Mouse (Mus musculus) large intestine, adult 2 months (tissue): Measurements from ENCODE around the gene Gm45021. TPM values are rescaled to one million over a fixed set of nuclear protein-coding genes. Genes with fewer than 3 reads are reported as not detected.
A peak's percentile ranks its signal among the peaks of the same experiment; 100 is the strongest.

Experiments
- DNase-seq: peaks from one replicate; pipeline ENCODE4 v3.0.0-alpha.2; 2012; ENCODE audit warnings: low read depth, low spot score
- WGBS: fragments of 180-500 bp; shearing (Covaris S2); methylation state at CpG from one replicate; pipeline ENCODE4 v1.1.7; 2018; 5-methylcytosine and 5-hydroxymethylcytosine counted together
- polyA plus RNA-seq: library from polyadenylated mRNA; depleted of rRNA; stranded (reverse); fragments of >200 nt; gene quantifications from 2 replicates; pipeline ENCODE4 v1.2.3, GENCODE M21; 2012; rRNA removed

Gene Gm45021
- polyA plus RNA-seq, 1 experiment = not detected

DNA sequence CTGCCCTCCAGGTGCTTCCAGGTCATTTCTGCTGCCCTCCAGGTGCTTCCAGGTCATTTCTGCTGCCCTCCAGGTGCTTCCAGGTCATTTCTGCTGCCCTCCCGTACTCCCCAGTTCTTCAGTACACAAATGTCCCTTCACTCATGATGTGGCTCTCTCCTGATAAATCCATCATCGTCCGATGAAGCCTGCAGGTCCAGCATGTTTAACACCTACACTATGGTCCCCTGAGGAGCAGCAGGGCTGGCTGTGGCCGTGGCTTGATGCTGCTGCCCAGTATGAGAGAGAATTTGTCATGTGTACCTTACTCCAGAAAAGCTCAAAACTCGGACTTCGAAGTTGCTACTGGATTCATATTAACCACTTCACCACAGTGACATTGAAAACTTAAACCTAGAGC lies 52.0 kb downstream of the Gm45021 start:
- DNase-seq = no peak
- WGBS = 70% methylated on average over 6 of the region's 6 CpGs

DNA sequence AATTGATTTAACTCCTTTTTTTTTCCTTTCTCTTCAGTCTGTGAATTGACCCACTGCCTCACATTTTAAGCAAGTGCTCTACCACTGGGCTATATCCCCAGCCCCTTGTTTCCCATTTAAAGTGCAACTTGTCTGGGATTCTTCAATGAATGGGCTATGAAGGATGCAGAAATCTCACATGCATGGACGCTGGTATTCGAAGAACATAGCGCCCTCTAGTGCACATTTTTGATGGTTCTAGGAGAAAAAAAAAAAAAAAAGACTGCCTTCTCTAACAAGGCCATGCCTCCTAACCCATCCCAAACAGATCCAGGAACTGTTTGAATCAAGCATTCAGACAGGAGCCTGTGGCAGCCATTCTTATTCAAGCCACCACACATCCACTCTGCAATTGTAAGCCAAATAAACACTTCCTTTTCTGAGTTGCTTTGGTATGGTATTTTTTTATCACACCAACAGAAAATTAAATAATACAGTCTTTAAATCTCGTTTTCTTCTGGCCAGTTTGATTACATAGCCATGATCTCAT lies 53.4 kb downstream of the Gm45021 start:
- peak; percentile 59 for DNase-seq
- 17% methylated on average over 4 of the region's 4 CpGs for WGBS

DNA sequence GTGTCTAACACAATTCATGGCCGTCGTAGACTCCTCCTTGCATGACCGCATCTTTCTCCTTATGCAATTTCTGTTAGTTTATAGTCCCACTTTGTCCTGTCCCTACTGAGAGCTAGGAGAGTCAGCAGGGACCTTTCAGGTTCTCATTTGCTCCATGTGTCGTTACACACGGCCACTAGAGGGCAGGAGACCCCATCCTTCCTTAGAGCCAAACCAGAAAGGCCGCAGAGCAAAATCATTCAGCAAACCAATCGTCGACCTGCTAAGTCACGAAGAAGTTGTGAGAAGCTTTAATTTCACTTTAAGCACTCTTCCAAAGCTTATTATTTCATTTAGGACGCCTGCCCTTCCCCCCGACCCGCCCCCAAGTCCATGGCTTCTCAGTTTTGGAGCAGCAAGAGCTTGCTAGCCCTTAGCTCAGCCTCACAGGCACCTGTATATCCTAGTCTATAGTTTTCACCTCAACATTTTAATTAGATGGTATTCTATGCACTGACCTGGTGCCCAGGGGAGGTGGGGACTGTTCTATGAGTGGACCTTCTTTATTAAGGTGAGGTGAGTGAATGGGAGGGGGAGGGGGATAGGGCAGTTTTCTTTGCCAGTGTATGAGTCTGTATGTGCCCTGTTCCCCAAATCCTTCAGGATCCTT lies 56.4 kb downstream of the Gm45021 start:
- WGBS = 4% methylated on average over 12 of the region's 12 CpGs
- DNase-seq = no peak

GRCm38 (mm10) chr6:48646309-48646690 lies 56.9 kb downstream of the Gm45021 start:
- DNase-seq = no peak
- WGBS = 85% methylated on average over 4 of the region's 4 CpGs

- 11% methylated on average over 3 of the region's 3 CpGs for WGBS
- no peak for DNase-seq
Measured at GRCm38 (mm10) chr6:48646995-48647394, 57.6 kb downstream of the Gm45021 start, which contains the start of gene Gimap8. Gene Gimap8 (plus strand): TSS chr6:48647234.

GRCm38 (mm10) chr6:48647611-48648010 lies 58.2 kb downstream of the Gm45021 start:
- no peak for DNase-seq
- 65% methylated on average over 2 of the region's 2 CpGs for WGBS

DNA sequence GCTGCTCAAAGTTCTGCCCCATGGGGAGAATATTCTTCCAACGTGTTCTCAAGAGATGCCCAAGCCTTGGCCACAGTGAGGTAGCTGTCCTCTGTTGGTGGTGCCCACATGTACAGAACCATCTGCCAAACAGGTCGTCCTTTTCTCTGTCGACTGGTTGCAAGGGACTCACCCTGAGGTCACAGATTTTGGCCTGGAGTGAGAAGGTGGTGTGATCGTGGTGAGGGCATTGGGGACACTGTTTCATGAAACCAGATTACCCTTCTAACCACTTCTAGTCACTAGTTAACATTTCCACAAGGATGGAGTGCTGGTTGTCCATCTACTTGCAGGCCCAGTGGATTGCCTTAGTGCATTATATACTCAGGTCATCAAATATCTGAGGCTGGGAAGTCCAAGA lies 59.4 kb downstream of the Gm45021 start:
- 89% methylated on average over 4 of the region's 4 CpGs for WGBS
- DNase-seq = no peak

GRCm38 (mm10) chr6:48650041-48650440 lies 60.6 kb downstream of the Gm45021 start:
- DNase-seq = no peak
- 91% methylated on average over 9 of the region's 9 CpGs for WGBS

GRCm38 (mm10) chr6:48658721-48659120 lies 69.3 kb downstream of the Gm45021 start:
- 83% methylated on average over 5 of the region's 5 CpGs for WGBS
- DNase-seq = no peak

Other genes with a start within 250 kb of the Gm45021 start
- gene Krba1, start 194.0 kb upstream of the Gm45021 start, polyA plus RNA-seq = 11.4 and 11.6 TPM in 2 replicates
- 13.2 and 19.4 TPM in 2 replicates for gene Zfp467, start 143.8 kb upstream of the Gm45021 start, polyA plus RNA-seq
- 1.0 and 1.1 TPM in 2 replicates for gene Sspo, start 141.4 kb upstream of the Gm45021 start, polyA plus RNA-seq
- 41.1 and 45.9 TPM in 2 replicates for gene Atp6v0e2, start 52.0 kb upstream of the Gm45021 start, polyA plus RNA-seq
- 12.1 and 17.2 TPM in 2 replicates for gene Lrrc61, start 34.8 kb upstream of the Gm45021 start, polyA plus RNA-seq
- gene Rarres2, start 16.8 kb upstream of the Gm45021 start, polyA plus RNA-seq = 80.9 and 95.3 TPM in 2 replicates
- 8.5 and 9.5 TPM in 2 replicates for gene Repin1, start 4.3 kb downstream of the Gm45021 start, polyA plus RNA-seq
- gene Gm44965, start 4.3 kb downstream of the Gm45021 start, polyA plus RNA-seq = not detected in 2 replicates
- 1.6 and 1.9 TPM in 2 replicates for gene Zfp775, start 12.5 kb downstream of the Gm45021 start, polyA plus RNA-seq
- 0.52 and 0.63 TPM in 2 replicates for gene AI854703, start 37.2 kb downstream of the Gm45021 start, polyA plus RNA-seq
- gene Gimap8, start 57.6 kb downstream of the Gm45021 start, polyA plus RNA-seq = 2.6 and 4.5 TPM in 2 replicates
- 5.6 and 8.2 TPM in 2 replicates for gene Gimap9, start 86.5 kb downstream of the Gm45021 start, polyA plus RNA-seq
- 20.7 and 24.6 TPM in 2 replicates for gene Gimap4, start 94.9 kb downstream of the Gm45021 start, polyA plus RNA-seq
- 11.9 and 12.3 TPM in 2 replicates for gene Gimap6, start 118.6 kb downstream of the Gm45021 start, polyA plus RNA-seq
- gene Gm28053, start 129.0 kb downstream of the Gm45021 start, polyA plus RNA-seq = 0.17 TPM in 1 of 2 replicates, not detected in the other
- 4.7 and 5.0 TPM in 2 replicates for gene Gimap7, start 129.0 kb downstream of the Gm45021 start, polyA plus RNA-seq
- 12.2 and 13.9 TPM in 2 replicates for gene Gimap1, start 149.4 kb downstream of the Gm45021 start, polyA plus RNA-seq
- 13.0 and 15.0 TPM in 2 replicates for gene Gimap5, start 156.6 kb downstream of the Gm45021 start, polyA plus RNA-seq
- 22.1 and 22.2 TPM in 2 replicates for gene Gimap3, start 181.2 kb downstream of the Gm45021 start, polyA plus RNA-seq